Mouse (Mus musculus) cerebellum, adult 2 months (tissue): ENCODE data around the gene Rsrp1.

Experiments used
- CTCF ChIP-seq: fragments of 200-500 bp; IDR thresholded peaks from 2 replicates; pipeline ENCODE4 v1.5.1; 2011; ENCODE audit warnings: low read depth, mild to moderate bottlenecking, control low read depth, low read length, moderate library complexity, borderline replicate concordance; ENCODE audit not compliant: insufficient read depth
- POLR2A ChIP-seq: fragments of 200-500 bp; IDR thresholded peaks from 2 replicates; pipeline ENCODE4 v1.6.1; 2011; ENCODE audit warnings: low read length, control low read depth, borderline replicate concordance; ENCODE audit not compliant: insufficient read depth

GRCm38 (mm10) chr4:134920631-134921030 is 2.8 kb upstream of the Rsrp1 start:
- TF ChIP-seq CTCF: no peak
- no peak for TF ChIP-seq POLR2A
